Mouse (Mus musculus) spleen, postnatal 10 days (tissue): ENCODE measurements around the gene Ehbp1l1.
A peak's percentile ranks its signal among the peaks of the same experiment; 100 is the strongest.

Experiments used
- DNase-seq, 2 experiments: peaks; one replicate each; pipeline ENCODE4 v3.0.0; 2021 to 2022; ENCODE audit warnings: low spot score in 2 of 2

The Ehbp1l1 gene

GRCm38 (mm10) chr19:5668372-5668771, 57.7 kb downstream of the Ehbp1l1 start:
- no peak for DNase-seq

GRCm38 (mm10) chr19:5666386-5666785, 59.7 kb downstream of the Ehbp1l1 start:
- DNase-seq, result no peak

- DNase-seq, result peak; percentile 78 to 86
Observed at GRCm38 (mm10) chr19:5665465-5665864, 60.7 kb downstream of the Ehbp1l1 start.

GRCm38 (mm10) chr19:5664669-5665257, 61.4 kb downstream of the Ehbp1l1 start:
- DNase-seq, result peak; percentile 57 to 61

- peak; percentile 97 for DNase-seq
Observed at GRCm38 (mm10) chr19:5662981-5663913, 62.9 kb downstream of the Ehbp1l1 start, which contains the start of gene Sipa1. TSS of gene Sipa1 (minus strand) at chr19:5663707.

- peak; percentile 42 to 66 for DNase-seq
Observed at GRCm38 (mm10) chr19:5662310-5662709, 63.8 kb downstream of the Ehbp1l1 start.

- peak; percentile 56 to 70 for DNase-seq
Observed at GRCm38 (mm10) chr19:5660942-5661751, 65.0 kb downstream of the Ehbp1l1 start.
